Mouse (Mus musculus): ENCODE measurements around the gene Def6.

The Def6 gene

GRCm38 (mm10) chr17:28272837-28273236 lies 65.3 kb downstream of the Def6 start:
- no peak for DNase-seq (ENCODE audit: low spot score)

DNA sequence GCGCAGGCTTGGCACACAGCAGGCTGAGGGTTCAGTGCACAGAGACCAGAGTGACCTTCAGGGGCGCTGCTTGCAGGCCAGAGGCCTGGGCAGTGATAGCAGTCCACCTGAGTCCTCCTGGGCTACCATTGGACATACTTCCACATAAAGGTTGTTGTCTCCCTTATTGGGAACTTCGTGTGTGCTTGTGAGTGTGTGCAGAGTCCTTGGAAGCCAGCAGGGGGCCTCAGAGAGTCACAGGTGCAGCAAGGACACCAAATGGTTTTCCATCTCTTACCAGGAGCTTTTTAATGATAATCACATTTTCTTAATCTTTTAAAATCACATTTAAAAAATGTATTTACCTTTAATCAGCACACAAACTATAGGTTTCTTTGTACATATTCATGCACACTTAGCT lies 67.2 kb downstream of the Def6 start:
- no peak for DNase-seq (ENCODE audit: low spot score)

DNA sequence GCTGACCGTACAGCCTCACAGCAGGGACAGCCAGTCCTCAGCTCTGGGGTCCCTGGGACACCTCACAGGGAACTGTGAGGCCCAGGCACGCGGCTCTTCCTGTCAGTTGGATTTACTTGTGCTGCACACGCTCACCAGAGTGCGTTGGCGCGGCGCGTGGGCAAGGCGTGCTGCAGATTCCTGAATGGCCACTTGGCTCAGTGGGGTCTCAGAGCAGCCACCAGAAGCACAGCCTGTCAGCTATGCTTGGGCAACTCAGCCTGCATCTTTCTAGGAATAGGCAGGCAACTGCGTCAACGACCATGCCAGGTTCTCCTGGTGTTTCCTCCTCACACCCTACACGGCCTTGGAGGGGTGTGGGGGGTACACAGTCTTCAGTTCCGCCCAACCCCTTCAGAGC lies 69.6 kb downstream of the Def6 start:
- DNase-seq (ENCODE audit: low spot score), result no peak

DNA sequence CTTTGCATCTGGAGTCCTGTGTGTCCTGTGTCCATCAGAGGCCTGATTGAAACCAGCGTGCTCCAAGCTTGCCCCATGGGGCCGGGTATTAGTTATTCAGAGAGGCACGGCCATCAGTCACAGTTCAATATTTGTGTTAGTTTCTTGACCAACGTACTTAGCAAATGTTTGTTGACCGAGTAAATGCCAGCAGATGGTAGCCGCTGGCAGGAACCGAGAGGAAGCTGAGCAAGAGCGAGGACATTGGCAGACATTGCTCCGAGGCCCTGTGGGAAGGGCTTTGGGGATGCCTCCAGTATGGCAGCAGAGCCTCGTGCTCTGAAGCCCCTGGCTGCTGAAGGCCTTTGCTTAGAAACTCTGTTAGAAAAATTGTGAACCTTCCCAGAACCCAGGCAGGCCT lies 70.1 kb downstream of the Def6 start:
- no peak for DNase-seq (ENCODE audit: low spot score)

GRCm38 (mm10) chr17:28278156-28278555 lies 70.6 kb downstream of the Def6 start:
- no peak for DNase-seq (ENCODE audit: low spot score)
